Mouse (Mus musculus) intestine, embryonic 16.5 days (tissue): ENCODE results near the gene Stk11. TPM values are rescaled to one million over a fixed set of nuclear protein-coding genes. Genes with fewer than 3 reads are reported as not detected.

Experiments
- ATAC-seq: fragments of 200-750 bp; cut with Nextera tagmentation; 2 replicates; pipeline ENCODE4 v1.8.0; 2017; ENCODE audit warnings: moderate TSS enrichment, moderate library complexity
- H3K27ac ChIP-seq: fragments of 300-500 bp; sonication (generic); 2 replicates; pipeline ENCODE4 v1.5.1; 2014; ENCODE audit warnings: mild to moderate bottlenecking, low read length
- H3K27me3 ChIP-seq: fragments of 300-500 bp; sonication (generic); replicated peaks from 2 replicates; pipeline ENCODE4 v1.6.1; 2014; ENCODE audit warnings: low read length, control low read depth, mixed read lengths; ENCODE audit not compliant: control insufficient read depth, insufficient read depth
- H3K36me3 ChIP-seq: fragments of 300-500 bp; sonication (generic); 2 replicates; pipeline ENCODE4 v1.6.1; 2014; ENCODE audit warnings: low read length, control low read depth; ENCODE audit not compliant: control insufficient read depth, insufficient read depth
- H3K4me1 ChIP-seq: fragments of 300-500 bp; sonication (generic); 2 replicates; pipeline ENCODE4 v1.6.1; 2014; ENCODE audit warnings: low read length, control low read depth, mixed read lengths; ENCODE audit not compliant: control insufficient read depth, insufficient read depth
- H3K4me2 ChIP-seq: fragments of 300-500 bp; sonication (generic); 2 replicates; pipeline ENCODE4 v1.6.1; 2014; ENCODE audit warnings: low read depth, low read length, control low read depth
- H3K4me3 ChIP-seq: fragments of 300-500 bp; sonication (generic); 2 replicates; pipeline ENCODE4 v1.5.1; 2014; ENCODE audit warnings: mild to moderate bottlenecking, low read length
- H3K9ac ChIP-seq: fragments of 300-500 bp; sonication (generic); 2 replicates; pipeline ENCODE4 v1.6.1; 2014; ENCODE audit warnings: low read depth, low read length
- H3K9me3 ChIP-seq: fragments of 300-500 bp; sonication (generic); 2 replicates; pipeline ENCODE4 v1.6.1; 2016; ENCODE audit warnings: low read length, control low read depth; ENCODE audit not compliant: control insufficient read depth
- WGBS: fragments of 180-500 bp; shearing (Covaris S2); extraction: QIAGEN DNeasy Blood & Tissue Kit; methylation state at CpG from one replicate; pipeline ENCODE4 v1.1.7; 2014; 5-methylcytosine and 5-hydroxymethylcytosine counted together
- polyA plus RNA-seq: library from polyadenylated mRNA; unstranded; fragments of >200 nt; fragmentation: Nextera tagmentation; extraction: Ambion mirVana; gene quantifications from 2 replicates; pipeline ENCODE4 v1.2.1, GENCODE M21; 2015

Stk11 gene
- polyA plus RNA-seq, 1 experiment from 2014 or later, result 15.7 TPM

- Histone ChIP-seq H3K36me3 (peaks cover 20% of the 10 kb centered on the region), H3K27ac (peak overlapping the region; percentile 100), H3K9me3 (no peaks in the 10 kb centered on the region), H3K4me3 (peak overlapping the region; percentile 85), H3K4me1 (peaks cover 59% of the 10 kb centered on the region), H3K27me3 (no peaks in the 10 kb centered on the region), H3K9ac (peak overlapping the region; percentile 98), H3K4me2 (peak overlapping the region; percentile 77)
- peak; percentile 89 for ATAC-seq
- under 1% methylated on average over 55 of the region's 55 CpGs for WGBS
Measured at GRCm38 (mm10) chr10:80167460-80168037, 51.9 kb downstream of the Stk11 start.

- Histone ChIP-seq H3K27ac (peak overlapping the region; percentile 100), H3K4me3 (peak overlapping the region; percentile 85), H3K9me3 (no peaks in the 10 kb centered on the region), H3K9ac (peak overlapping the region; percentile 98), H3K36me3 (peaks cover 20% of the 10 kb centered on the region), H3K27me3 (no peaks in the 10 kb centered on the region), H3K4me2 (peak overlapping the region; percentile 77), H3K4me1 (peaks cover 53% of the 10 kb centered on the region)
- peak; percentile 55 for ATAC-seq
- under 1% methylated on average over 48 of the region's 48 CpGs for WGBS
Measured at GRCm38 (mm10) chr10:80168038-80168661, 52.5 kb downstream of the Stk11 start.

- peak overlapping the region; percentile 100; the same call in 1 of the 2 replicates for H3K27ac ChIP-seq
- peak overlapping the region; percentile 85 for H3K4me3 ChIP-seq
- H3K27me3 ChIP-seq, result no peaks in the 10 kb centered on the region
- peaks cover 20% of the 10 kb centered on the region for H3K36me3 ChIP-seq
- WGBS, result 58% methylated on average over 1 of the region's 1 CpGs
- H3K4me1 ChIP-seq, result peaks cover 46% of the 10 kb centered on the region
- H3K4me2 ChIP-seq, result peak overlapping the region; percentile 77
- H3K9me3 ChIP-seq, result no peaks in the 10 kb centered on the region
- ATAC-seq, result no peak
- H3K9ac ChIP-seq, result peak overlapping the region; percentile 98
Measured at GRCm38 (mm10) chr10:80169070-80169469, 53.5 kb downstream of the Stk11 start.

DNA sequence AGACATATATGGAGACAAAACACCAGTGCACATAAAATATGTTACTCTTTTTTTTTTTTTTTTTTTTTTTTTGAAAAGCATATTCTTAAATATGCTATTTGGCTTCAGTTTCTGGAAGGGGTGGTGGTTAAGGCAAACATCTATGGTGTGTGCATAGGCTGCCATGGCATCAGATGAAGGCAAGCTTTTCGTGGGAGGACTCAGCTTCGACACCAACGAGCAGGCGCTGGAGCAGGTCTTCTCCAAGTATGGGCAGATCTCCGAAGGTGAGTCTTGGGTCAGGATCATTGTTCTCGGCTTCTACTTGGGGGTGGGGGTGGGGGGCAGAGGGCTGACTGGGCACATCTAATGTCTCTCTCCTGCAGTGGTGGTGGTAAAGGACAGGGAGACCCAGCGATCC lies 54.0 kb downstream of the Stk11 start:
- H3K4me1 ChIP-seq, result peaks cover 41% of the 10 kb centered on the region
- no peak overlapping the region for H3K4me3 ChIP-seq
- ATAC-seq, result no peak
- no peak overlapping the region for H3K4me2 ChIP-seq
- H3K9me3 ChIP-seq, result no peaks in the 10 kb centered on the region
- H3K27ac ChIP-seq, result no peak overlapping the region
- H3K36me3 ChIP-seq, result peaks cover 20% of the 10 kb centered on the region
- H3K9ac ChIP-seq, result no peak overlapping the region
- WGBS, result 89% methylated on average over 7 of the region's 7 CpGs
- H3K27me3 ChIP-seq, result no peaks in the 10 kb centered on the region

DNA sequence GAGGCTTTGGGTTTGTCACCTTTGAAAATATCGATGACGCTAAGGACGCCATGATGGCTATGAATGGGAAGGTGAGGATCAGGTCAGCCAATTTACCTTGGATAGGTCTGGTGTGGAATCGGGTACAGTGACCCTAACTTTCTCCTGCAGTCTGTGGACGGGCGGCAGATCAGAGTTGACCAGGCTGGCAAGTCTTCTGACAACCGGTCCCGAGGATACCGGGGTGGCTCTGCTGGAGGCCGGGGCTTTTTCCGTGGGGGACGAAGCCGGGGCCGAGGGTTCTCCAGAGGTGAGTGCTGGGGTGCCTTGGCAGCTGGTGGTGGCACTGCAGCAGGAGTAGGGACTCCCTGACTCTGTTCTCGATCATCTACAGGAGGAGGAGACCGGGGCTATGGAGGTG lies 54.4 kb downstream of the Stk11 start:
- H3K9me3 ChIP-seq, result no peaks in the 10 kb centered on the region
- peaks cover 41% of the 10 kb centered on the region for H3K4me1 ChIP-seq
- 94% methylated on average over 16 of the region's 16 CpGs for WGBS
- peak overlapping the region; percentile 24; the same call in 1 of the 2 replicates for H3K9ac ChIP-seq
- ATAC-seq, result no peak
- H3K4me3 ChIP-seq, result no peak overlapping the region
- no peak overlapping the region for H3K4me2 ChIP-seq
- H3K36me3 ChIP-seq, result peaks cover 20% of the 10 kb centered on the region
- no peaks in the 10 kb centered on the region for H3K27me3 ChIP-seq
- H3K27ac ChIP-seq, result no peak overlapping the region

GRCm38 (mm10) chr10:80170601-80171021 lies 55.0 kb downstream of the Stk11 start:
- Histone ChIP-seq H3K4me1 (peaks cover 35% of the 10 kb centered on the region), H3K36me3 (peaks cover 20% of the 10 kb centered on the region), H3K9ac (0 out of 2 replicates have a peak overlapping the region, but pooled peaks have one; percentile 24), H3K9me3 (no peaks in the 10 kb centered on the region), H3K4me3 (no peak overlapping the region), H3K27ac (no peak overlapping the region), H3K4me2 (no peak overlapping the region), H3K27me3 (no peaks in the 10 kb centered on the region)
- WGBS, result 95% methylated on average over 19 of the region's 19 CpGs
- no peak for ATAC-seq

GRCm38 (mm10) chr10:80171252-80171651 lies 55.6 kb downstream of the Stk11 start:
- Histone ChIP-seq H3K4me2 (no peak overlapping the region), H3K9me3 (no peaks in the 10 kb centered on the region), H3K27ac (no peak overlapping the region), H3K27me3 (no peaks in the 10 kb centered on the region), H3K4me3 (no peak overlapping the region), H3K9ac (peak overlapping the region; percentile 21; the same call in 1 of the 2 replicates), H3K4me1 (peaks cover 30% of the 10 kb centered on the region), H3K36me3 (peaks cover 20% of the 10 kb centered on the region)
- 82% methylated on average over 15 of the region's 15 CpGs for whole genome bisulfite sequencing
- ATAC-seq, result no peak

- H3K4me2 ChIP-seq, result peak overlapping the region; percentile 52
- peaks cover 20% of the 10 kb centered on the region for H3K36me3 ChIP-seq
- WGBS, result 81% methylated on average over 45 of the region's 45 CpGs
- peaks cover 26% of the 10 kb centered on the region for H3K4me1 ChIP-seq
- peak overlapping the region; percentile 71 for H3K9ac ChIP-seq
- H3K9me3 ChIP-seq, result no peaks in the 10 kb centered on the region
- H3K4me3 ChIP-seq, result peak overlapping the region; percentile 60; the same call in 1 of the 2 replicates
- ATAC-seq, result no peak
- no peaks in the 10 kb centered on the region for H3K27me3 ChIP-seq
- H3K27ac ChIP-seq, result peak overlapping the region; percentile 91
Measured at GRCm38 (mm10) chr10:80171760-80172526, 56.3 kb downstream of the Stk11 start.

GRCm38 (mm10) chr10:80172527-80173292 lies 57.1 kb downstream of the Stk11 start, which contains the start of gene 1600002K03Rik:
Gene 1600002K03Rik (plus strand): TSS chr10:80172944.
- peaks cover 24% of the 10 kb centered on the region for H3K4me1 ChIP-seq
- ATAC-seq, result peak; percentile 79
- WGBS, result 6% methylated on average over 35 of the region's 35 CpGs
- no peaks in the 10 kb centered on the region for H3K27me3 ChIP-seq
- H3K36me3 ChIP-seq, result peaks cover 20% of the 10 kb centered on the region
- peak within 1 kb of the TSS; percentile 71 for H3K9ac ChIP-seq
- H3K27ac ChIP-seq, result peak within 1 kb of the TSS; percentile 91
- H3K4me2 ChIP-seq, result peak within 1 kb of the TSS; percentile 52
- H3K9me3 ChIP-seq, result no peaks in the 10 kb centered on the region
- H3K4me3 ChIP-seq, result peak within 1 kb of the TSS; percentile 60
